Mouse (Mus musculus): ENCODE measurements around the gene Hcrtr1. TPM values are rescaled to one million over a fixed set of nuclear protein-coding genes. Genes with fewer than 3 reads are reported as not detected.

Hcrtr1 gene
- polyA plus RNA-seq, 1 experiment from 2014 or later, result not detected

GRCm38 (mm10) chr4:130107444-130108131 lies 31.6 kb downstream of the Hcrtr1 start:
- peak overlapping the region; percentile 68 for H3K4me3 ChIP-seq (ENCODE audit: low read depth, low read length)
- WGBS, result under 1% methylated on average over 39 of the region's 39 CpGs

GRCm38 (mm10) chr4:130107065-130107443 lies 32.1 kb downstream of the Hcrtr1 start:
- no peaks in the 10 kb centered on the region for H3K36me3 ChIP-seq (ENCODE audit: control insufficient read depth, insufficient read depth, low read length)
- H3K9me3 ChIP-seq (ENCODE audit: control insufficient read depth, low read length), result no peaks in the 10 kb centered on the region
- peak overlapping the region; percentile 81; the same call in 1 of the 2 replicates for H3K4me2 ChIP-seq (ENCODE audit: low read depth, severe bottlenecking)
- no peak overlapping the region for H3K27ac ChIP-seq (replicated peaks; ENCODE audit: low read depth, low read length)
- peaks cover 4% of the 10 kb centered on the region for H3K4me1 ChIP-seq (ENCODE audit: control insufficient read depth, insufficient read depth, low read length)
- ATAC-seq (ENCODE audit: insufficient number of reproducible peaks, low FRiP score, low TSS enrichment, low read depth), result peak; percentile 67
- H3K27me3 ChIP-seq (ENCODE audit: control insufficient read depth, insufficient read depth, low read length), result no peaks in the 10 kb centered on the region
- no peak for DNase-seq (ENCODE audit: low spot score)
- H3K4me3 ChIP-seq (ENCODE audit: low read depth, low read length), result peak overlapping the region; percentile 68
- WGBS, result 13% methylated on average over 14 of the region's 14 CpGs
- H3K9ac ChIP-seq (ENCODE audit: low read length), result peak overlapping the region; percentile 73; the same call in 1 of the 2 replicates

More at GRCm38 (mm10) chr4:130107444-130108131, 31.6 kb downstream of the Hcrtr1 start:
- H3K27me3 ChIP-seq (ENCODE audit: control insufficient read depth, insufficient read depth, low read length), result no peaks in the 10 kb centered on the region
- H3K36me3 ChIP-seq (ENCODE audit: control insufficient read depth, insufficient read depth, low read length), result no peaks in the 10 kb centered on the region
- ATAC-seq (ENCODE audit: insufficient number of reproducible peaks, low FRiP score, low TSS enrichment, low read depth) (peak; percentile 92), DNase-seq (ENCODE audit: low spot score) (peak; percentile 100)
- peaks cover 4% of the 10 kb centered on the region for H3K4me1 ChIP-seq (ENCODE audit: control insufficient read depth, insufficient read depth, low read length)
- no peaks in the 10 kb centered on the region for H3K9me3 ChIP-seq (ENCODE audit: control insufficient read depth, low read length)
- peak overlapping the region; percentile 73 for H3K9ac ChIP-seq (ENCODE audit: low read length)
- no peak overlapping the region for H3K27ac ChIP-seq (replicated peaks; ENCODE audit: low read depth, low read length)
- H3K4me2 ChIP-seq (ENCODE audit: low read depth, severe bottlenecking), result peak overlapping the region; percentile 81

- no peak for DNase-seq (ENCODE audit: low spot score)
- ATAC-seq (ENCODE audit: insufficient number of reproducible peaks, low FRiP score, low TSS enrichment, low read depth), result no peak
- peaks cover 4% of the 10 kb centered on the region for H3K4me1 ChIP-seq (ENCODE audit: control insufficient read depth, insufficient read depth, low read length)
These were observed 34.6 kb downstream of the Hcrtr1 start for GRCm38 (mm10) chr4:130104584-130104983.

GRCm38 (mm10) chr4:130103632-130104031 lies 35.5 kb downstream of the Hcrtr1 start:
- Histone ChIP-seq H3K4me3 (ENCODE audit: low read depth, low read length) (no peak overlapping the region), H3K4me1 (ENCODE audit: control insufficient read depth, insufficient read depth, low read length) (no peaks in the 10 kb centered on the region), H3K4me2 (ENCODE audit: low read depth, severe bottlenecking) (no peak overlapping the region), H3K9me3 (ENCODE audit: control insufficient read depth, low read length) (no peaks in the 10 kb centered on the region), H3K9ac (ENCODE audit: low read length) (no peak overlapping the region), H3K27me3 (ENCODE audit: control insufficient read depth, insufficient read depth, low read length) (no peaks in the 10 kb centered on the region), H3K36me3 (ENCODE audit: control insufficient read depth, insufficient read depth, low read length) (no peaks in the 10 kb centered on the region), H3K27ac (replicated peaks; ENCODE audit: low read depth, low read length) (no peak overlapping the region)
- no peak for ATAC-seq (ENCODE audit: insufficient number of reproducible peaks, low FRiP score, low TSS enrichment, low read depth)
- WGBS, result 75% methylated on average over 12 of the region's 12 CpGs
- DNase-seq (ENCODE audit: low spot score), result no peak

More at GRCm38 (mm10) chr4:130104584-130104983, 34.6 kb downstream of the Hcrtr1 start:
- Histone ChIP-seq H3K4me3 (ENCODE audit: low read depth, low read length) (no peak overlapping the region), H3K4me2 (ENCODE audit: low read depth, severe bottlenecking) (no peak overlapping the region), H3K9me3 (ENCODE audit: control insufficient read depth, low read length) (no peaks in the 10 kb centered on the region), H3K9ac (ENCODE audit: low read length) (no peak overlapping the region), H3K27me3 (ENCODE audit: control insufficient read depth, insufficient read depth, low read length) (no peaks in the 10 kb centered on the region), H3K36me3 (ENCODE audit: control insufficient read depth, insufficient read depth, low read length) (no peaks in the 10 kb centered on the region), H3K27ac (replicated peaks; ENCODE audit: low read depth, low read length) (no peak overlapping the region)
- WGBS, result 83% methylated on average over 4 of the region's 4 CpGs

- Histone ChIP-seq H3K27me3 (ENCODE audit: control insufficient read depth, insufficient read depth, low read length) (no peaks in the 10 kb centered on the region), H3K4me2 (ENCODE audit: low read depth, severe bottlenecking) (no peak within 1 kb of the TSS), H3K27ac (replicated peaks; ENCODE audit: low read depth, low read length) (no peak within 1 kb of the TSS), H3K4me1 (ENCODE audit: control insufficient read depth, insufficient read depth, low read length) (no peaks in the 10 kb centered on the region), H3K9me3 (ENCODE audit: control insufficient read depth, low read length) (no peaks in the 10 kb centered on the region), H3K4me3 (ENCODE audit: low read depth, low read length) (no peak within 1 kb of the TSS), H3K9ac (ENCODE audit: low read length) (no peak within 1 kb of the TSS), H3K36me3 (ENCODE audit: control insufficient read depth, insufficient read depth, low read length) (no peaks in the 10 kb centered on the region)
- 14% methylated on average over 6 of the region's 6 CpGs for WGBS
- DNase-seq (ENCODE audit: low spot score) (no peak), ATAC-seq (ENCODE audit: insufficient number of reproducible peaks, low FRiP score, low TSS enrichment, low read depth) (no peak)
These were observed 37.0 kb downstream of the Hcrtr1 start, which contains the start of gene Pef1 for GRCm38 (mm10) chr4:130102111-130102651. TSS of gene Pef1 (plus strand) at chr4:130102558.

- no peak for DNase-seq (ENCODE audit: low spot score)
- Histone ChIP-seq H3K9me3 (ENCODE audit: control insufficient read depth, low read length) (no peaks in the 10 kb centered on the region), H3K27ac (replicated peaks; ENCODE audit: low read depth, low read length) (no peak overlapping the region), H3K4me2 (ENCODE audit: low read depth, severe bottlenecking) (no peak overlapping the region), H3K27me3 (ENCODE audit: control insufficient read depth, insufficient read depth, low read length) (no peaks in the 10 kb centered on the region), H3K36me3 (ENCODE audit: control insufficient read depth, insufficient read depth, low read length) (no peaks in the 10 kb centered on the region), H3K4me3 (ENCODE audit: low read depth, low read length) (no peak overlapping the region), H3K4me1 (ENCODE audit: control insufficient read depth, insufficient read depth, low read length) (no peaks in the 10 kb centered on the region), H3K9ac (ENCODE audit: low read length) (no peak overlapping the region)
- no peak for ATAC-seq (ENCODE audit: insufficient number of reproducible peaks, low FRiP score, low TSS enrichment, low read depth)
- 57% methylated on average over 8 of the region's 8 CpGs for WGBS
These were observed 38.0 kb downstream of the Hcrtr1 start for GRCm38 (mm10) chr4:130101183-130101582.

GRCm38 (mm10) chr4:130095137-130095536 lies 44.0 kb downstream of the Hcrtr1 start:
- no peaks in the 10 kb centered on the region for H3K27me3 ChIP-seq (ENCODE audit: control insufficient read depth, insufficient read depth, low read length)
- no peaks in the 10 kb centered on the region for H3K4me1 ChIP-seq (ENCODE audit: control insufficient read depth, insufficient read depth, low read length)

GRCm38 (mm10) chr4:130087293-130087692 lies 51.9 kb downstream of the Hcrtr1 start:
- no peaks in the 10 kb centered on the region for H3K36me3 ChIP-seq (ENCODE audit: control insufficient read depth, insufficient read depth, low read length)
- 0 out of 2 replicates have a peak, but pooled peaks cover 5% of the 10 kb centered on the region for H3K27me3 ChIP-seq (ENCODE audit: control insufficient read depth, insufficient read depth, low read length)
- H3K27ac ChIP-seq (replicated peaks; ENCODE audit: low read depth, low read length), result no peak overlapping the region
- no peak overlapping the region for H3K9ac ChIP-seq (ENCODE audit: low read length)
- DNase-seq (ENCODE audit: low spot score) (peak; percentile 96), ATAC-seq (ENCODE audit: insufficient number of reproducible peaks, low FRiP score, low TSS enrichment, low read depth) (no peak)
- no peaks in the 10 kb centered on the region for H3K9me3 ChIP-seq (ENCODE audit: control insufficient read depth, low read length)
- 8% methylated on average over 7 of the region's 7 CpGs for WGBS
- H3K4me2 ChIP-seq (ENCODE audit: low read depth, severe bottlenecking), result no peak overlapping the region
- no peaks in the 10 kb centered on the region for H3K4me1 ChIP-seq (ENCODE audit: control insufficient read depth, insufficient read depth, low read length)
- no peak overlapping the region for H3K4me3 ChIP-seq (ENCODE audit: low read depth, low read length)

More at GRCm38 (mm10) chr4:130095137-130095536, 44.0 kb downstream of the Hcrtr1 start:
- Histone ChIP-seq H3K4me3 (ENCODE audit: low read depth, low read length) (no peak overlapping the region), H3K9me3 (ENCODE audit: control insufficient read depth, low read length) (no peaks in the 10 kb centered on the region), H3K9ac (ENCODE audit: low read length) (no peak overlapping the region), H3K4me2 (ENCODE audit: low read depth, severe bottlenecking) (no peak overlapping the region), H3K36me3 (ENCODE audit: control insufficient read depth, insufficient read depth, low read length) (no peaks in the 10 kb centered on the region), H3K27ac (replicated peaks; ENCODE audit: low read depth, low read length) (no peak overlapping the region)
- DNase-seq (ENCODE audit: low spot score) (no peak), ATAC-seq (ENCODE audit: insufficient number of reproducible peaks, low FRiP score, low TSS enrichment, low read depth) (no peak)
- WGBS, result 54% methylated on average over 3 of the region's 3 CpGs
